Mouse (Mus musculus) G1E (cell line): Measurements from ENCODE around the gene A630095N17Rik. TPM values are rescaled to one million over a fixed set of nuclear protein-coding genes. Genes with fewer than 3 reads are reported as not detected.

ENCODE experiments used
- ATAC-seq: 2 replicates; pipeline ENCODE4 v1.8.0; 2016; ENCODE audit warnings: mild to moderate bottlenecking; ENCODE audit not compliant: insufficient number of reproducible peaks, poor library complexity, low FRiP score, severe bottlenecking; ENCODE audit errors: extremely low read depth
- DNase-seq: peaks from one replicate; pipeline ENCODE4 v3.0.0; 2012; ENCODE audit warnings: low spot score
- H3K27me3 ChIP-seq: 2 replicates; pipeline ENCODE4 v1.6.1; 2012; ENCODE audit warnings: mild to moderate bottlenecking, low read length, inconsistent platforms; ENCODE audit not compliant: insufficient read depth
- H3K36me3 ChIP-seq: replicated peaks from 2 replicates; pipeline ENCODE3; 2012; ENCODE audit warnings: mild to moderate bottlenecking, inconsistent platforms
- H3K4me1 ChIP-seq: 2 replicates; pipeline ENCODE4 v1.6.1; 2012; ENCODE audit warnings: low read depth, low read length, inconsistent platforms, mixed read lengths; ENCODE audit not compliant: insufficient read depth
- H3K4me3 ChIP-seq: 2 replicates; pipeline ENCODE4 v1.5.1; 2012; ENCODE audit warnings: low read depth, mild to moderate bottlenecking, inconsistent platforms, low read length, moderate library complexity, mixed read lengths
- H3K9me3 ChIP-seq: replicated peaks from 2 replicates; pipeline ENCODE4 v1.6.1; 2012; ENCODE audit warnings: inconsistent platforms
- CTCF ChIP-seq: IDR thresholded peaks from 2 replicates; pipeline ENCODE4 v1.5.1; 2012; ENCODE audit warnings: low read depth, low read length, inconsistent platforms, mixed read lengths
- GATA1 ChIP-seq: IDR thresholded peaks from 2 replicates; pipeline ENCODE4 v1.6.1; 2012; ENCODE audit warnings: borderline replicate concordance, low read length, inconsistent platforms, mixed read lengths
- GATA2 ChIP-seq: IDR thresholded peaks from 2 replicates; pipeline ENCODE4 v1.6.1; 2012; ENCODE audit warnings: low read depth, low read length, inconsistent platforms, borderline replicate concordance
- POLR2AphosphoS5 ChIP-seq: IDR thresholded peaks from 2 replicates; pipeline ENCODE4 v1.6.1; 2012; ENCODE audit warnings: low read depth, low read length, inconsistent platforms; ENCODE audit not compliant: insufficient replicate concordance
- TAL1 ChIP-seq: conservative IDR thresholded peaks from 2 replicates; pipeline ENCODE4 v1.6.1; 2012; ENCODE audit warnings: low read depth, low read length, inconsistent platforms, mixed read lengths
- polyA plus RNA-seq: library from polyadenylated mRNA; stranded (reverse); fragments of >175 nt; gene quantifications from 2 replicates; pipeline ENCODE4 v1.2.3, GENCODE M21; 2012
- total RNA-seq, 2 experiments: library from RNA; stranded (forward) in 1 of 2; stranded (reverse) in 1 of 2; fragments of 200-1000 nt in 1 of 2; fragments of >200 nt in 1 of 2; fragmentation: Nextera tagmentation in 1 of 2; gene quantifications; 2 replicates each; pipeline ENCODE4 v1.2.3; 2014 to 2017

A630095N17Rik gene
- total and polyA plus RNA-seq, 3 experiments, result not detected

- Histone ChIP-seq H3K4me1 (peaks cover 62% of the 10 kb centered on the region), H3K4me3 (peak overlapping the region; percentile 80; the same call in 1 of the 2 replicates)
- ATAC-seq, result no peak
Observed at GRCm38 (mm10) chr1:75180741-75181140, 51.2 kb downstream of the A630095N17Rik start.

GRCm38 (mm10) chr1:75180105-75180590 lies 51.8 kb downstream of the A630095N17Rik start, which contains the start of gene Abcb6:
Abcb6 (minus strand) TSS chr1:75180392.
- no peaks in the 10 kb centered on the region; the same call in 1 of the 2 replicates for H3K27me3 ChIP-seq
- peaks cover 63% of the 10 kb centered on the region for H3K4me1 ChIP-seq
- peaks cover 82% of the 10 kb centered on the region for H3K36me3 ChIP-seq
- DNase-seq, result peak; percentile 94
- peak; percentile 85 for ATAC-seq
- TF ChIP-seq GATA1 (no peak), POLR2AphosphoS5 (no peak), GATA2 (no peak)
- peaks cover 3% of the 10 kb centered on the region; the same call in 1 of the 2 replicates for H3K9me3 ChIP-seq
- H3K4me3 ChIP-seq, result peak within 1 kb of the TSS; percentile 80

More at GRCm38 (mm10) chr1:75180741-75181140, 51.2 kb downstream of the A630095N17Rik start:
- H3K27me3 ChIP-seq, result no peaks in the 10 kb centered on the region; the same call in 1 of the 2 replicates
- DNase-seq, result no peak
- H3K9me3 ChIP-seq, result peaks cover 3% of the 10 kb centered on the region; the same call in 1 of the 2 replicates
- peaks cover 82% of the 10 kb centered on the region for H3K36me3 ChIP-seq
- TF ChIP-seq GATA1, result no peak
- TF ChIP-seq CTCF, result no peak
- TF ChIP-seq GATA2, result no peak
- no peak for TF ChIP-seq TAL1
- no peak for TF ChIP-seq POLR2AphosphoS5

- H3K27me3 ChIP-seq, result no peaks in the 10 kb centered on the region; the same call in 1 of the 2 replicates
- H3K36me3 ChIP-seq, result peaks cover 81% of the 10 kb centered on the region
- ATAC-seq (peak; percentile 65), DNase-seq (peak; percentile 86)
- H3K9me3 ChIP-seq, result peaks cover 3% of the 10 kb centered on the region; the same call in 1 of the 2 replicates
- no peak for TF ChIP-seq GATA2
- peak; percentile 47; the same call in 1 of the 2 replicates for TF ChIP-seq TAL1
- H3K4me1 ChIP-seq, result peaks cover 59% of the 10 kb centered on the region
- H3K4me3 ChIP-seq, result peak overlapping the region; percentile 80
Observed at GRCm38 (mm10) chr1:75179334-75180104, 52.4 kb downstream of the A630095N17Rik start.

Other genes starting within 250 kb of the A630095N17Rik start
Only the 20 nearest of the 21 such genes appear.
- gene Nhej1, start 106.9 kb downstream of the A630095N17Rik start, total RNA-seq (2014; fragmentation: Nextera tagmentation), result 2.5 and 5.1 TPM in 2 replicates
- gene Nhej1, start 106.9 kb downstream of the A630095N17Rik start, total RNA-seq (2017), result 12.3 and 12.4 TPM in 2 replicates
- 0.40 and 0.47 TPM in 2 replicates for gene Nhej1, start 106.9 kb downstream of the A630095N17Rik start, polyA plus RNA-seq
- gene Slc23a3, start 98.2 kb downstream of the A630095N17Rik start, total RNA-seq (2014; fragmentation: Nextera tagmentation), result 0.83 and 1.5 TPM in 2 replicates
- gene Slc23a3, start 98.2 kb downstream of the A630095N17Rik start, total RNA-seq (2017), result 0.22 and 0.29 TPM in 2 replicates
- 0.03 TPM in 1 of 2 replicates, not detected in the other for gene Slc23a3, start 98.2 kb downstream of the A630095N17Rik start, polyA plus RNA-seq
- gene Cnppd1, start 89.4 kb downstream of the A630095N17Rik start, total RNA-seq (2014; fragmentation: Nextera tagmentation), result 77.3 and 93.4 TPM in 2 replicates
- 140 and 143 TPM in 2 replicates for gene Cnppd1, start 89.4 kb downstream of the A630095N17Rik start, total RNA-seq (2017)
- 83.2 and 105 TPM in 2 replicates for gene Cnppd1, start 89.4 kb downstream of the A630095N17Rik start, polyA plus RNA-seq
- gene Retreg2, start 89.3 kb downstream of the A630095N17Rik start, total RNA-seq (2014; fragmentation: Nextera tagmentation), result 85.7 and 93.8 TPM in 2 replicates
- gene Retreg2, start 89.3 kb downstream of the A630095N17Rik start, total RNA-seq (2017), result 111 and 120 TPM in 2 replicates
- 101 and 112 TPM in 2 replicates for gene Retreg2, start 89.3 kb downstream of the A630095N17Rik start, polyA plus RNA-seq
- 45.8 and 58.0 TPM in 2 replicates for gene Zfand2b, start 63.5 kb downstream of the A630095N17Rik start, total RNA-seq (2014; fragmentation: Nextera tagmentation)
- gene Zfand2b, start 63.5 kb downstream of the A630095N17Rik start, total RNA-seq (2017), result 47.7 and 53.7 TPM in 2 replicates
- gene Zfand2b, start 63.5 kb downstream of the A630095N17Rik start, polyA plus RNA-seq, result 21.0 and 24.2 TPM in 2 replicates
- gene Abcb6, start 51.7 kb downstream of the A630095N17Rik start, total RNA-seq (2014; fragmentation: Nextera tagmentation), result 19.5 and 132 TPM in 2 replicates
- 25.0 and 28.1 TPM in 2 replicates for gene Abcb6, start 51.7 kb downstream of the A630095N17Rik start, total RNA-seq (2017)
- gene Abcb6, start 51.7 kb downstream of the A630095N17Rik start, polyA plus RNA-seq, result 5.4 and 9.5 TPM in 2 replicates
- 47.5 and 50.4 TPM in 2 replicates for gene Ankzf1, start 40.0 kb downstream of the A630095N17Rik start, total RNA-seq (2014; fragmentation: Nextera tagmentation)
- gene Ankzf1, start 40.0 kb downstream of the A630095N17Rik start, total RNA-seq (2017), result 57.4 and 69.3 TPM in 2 replicates
- gene Ankzf1, start 40.0 kb downstream of the A630095N17Rik start, polyA plus RNA-seq, result 17.0 and 22.9 TPM in 2 replicates
- 40.0 and 46.2 TPM in 2 replicates for gene Atg9a, start 39.9 kb downstream of the A630095N17Rik start, total RNA-seq (2014; fragmentation: Nextera tagmentation)
- 16.2 and 16.3 TPM in 2 replicates for gene Atg9a, start 39.9 kb downstream of the A630095N17Rik start, total RNA-seq (2017)
- 34.2 and 47.5 TPM in 2 replicates for gene Atg9a, start 39.9 kb downstream of the A630095N17Rik start, polyA plus RNA-seq
- 10.1 and 19.2 TPM in 2 replicates for gene Glb1l, start 21.3 kb downstream of the A630095N17Rik start, total RNA-seq (2014; fragmentation: Nextera tagmentation)
- gene Glb1l, start 21.3 kb downstream of the A630095N17Rik start, total RNA-seq (2017), result 11.0 and 12.5 TPM in 2 replicates
- 0.29 and 0.83 TPM in 2 replicates for gene Glb1l, start 21.3 kb downstream of the A630095N17Rik start, polyA plus RNA-seq
- gene Stk16, start 21.3 kb downstream of the A630095N17Rik start, total RNA-seq (2014; fragmentation: Nextera tagmentation), result 59.4 and 78.2 TPM in 2 replicates
- gene Stk16, start 21.3 kb downstream of the A630095N17Rik start, total RNA-seq (2017), result 70.7 and 72.6 TPM in 2 replicates
- 114 and 133 TPM in 2 replicates for gene Stk16, start 21.3 kb downstream of the A630095N17Rik start, polyA plus RNA-seq
- gene Tuba4a, start 12.2 kb downstream of the A630095N17Rik start, total RNA-seq (2014; fragmentation: Nextera tagmentation), result 201 and 287 TPM in 2 replicates
- gene Tuba4a, start 12.2 kb downstream of the A630095N17Rik start, total RNA-seq (2017), result 156 and 175 TPM in 2 replicates
- 38.6 and 61.0 TPM in 2 replicates for gene Tuba4a, start 12.2 kb downstream of the A630095N17Rik start, polyA plus RNA-seq
- gene Dnajb2, start 4.3 kb upstream of the A630095N17Rik start, total RNA-seq (2014; fragmentation: Nextera tagmentation), result 15.4 and 63.3 TPM in 2 replicates
- gene Dnajb2, start 4.3 kb upstream of the A630095N17Rik start, total RNA-seq (2017), result 13.9 and 15.6 TPM in 2 replicates
- 9.1 and 11.1 TPM in 2 replicates for gene Dnajb2, start 4.3 kb upstream of the A630095N17Rik start, polyA plus RNA-seq
- not detected in 2 replicates for gene Ptprn, start 32.4 kb upstream of the A630095N17Rik start, total RNA-seq (2014; fragmentation: Nextera tagmentation)
- 0.11 TPM in 1 of 2 replicates, not detected in the other for gene Ptprn, start 32.4 kb upstream of the A630095N17Rik start, total RNA-seq (2017)
- 0.03 and 0.08 TPM in 2 replicates for gene Ptprn, start 32.4 kb upstream of the A630095N17Rik start, polyA plus RNA-seq
- gene Resp18, start 46.3 kb upstream of the A630095N17Rik start, total RNA-seq (2014; fragmentation: Nextera tagmentation), result not detected in 2 replicates
- gene Resp18, start 46.3 kb upstream of the A630095N17Rik start, total RNA-seq (2017), result not detected in 2 replicates
- not detected in 2 replicates for gene Resp18, start 46.3 kb upstream of the A630095N17Rik start, polyA plus RNA-seq
- gene Dnpep, start 85.9 kb upstream of the A630095N17Rik start, total RNA-seq (2014; fragmentation: Nextera tagmentation), result 56.3 and 73.7 TPM in 2 replicates
- 38.7 and 47.2 TPM in 2 replicates for gene Dnpep, start 85.9 kb upstream of the A630095N17Rik start, total RNA-seq (2017)
- 69.4 and 79.0 TPM in 2 replicates for gene Dnpep, start 85.9 kb upstream of the A630095N17Rik start, polyA plus RNA-seq
- 12.9 and 19.0 TPM in 2 replicates for gene Des, start 128.2 kb upstream of the A630095N17Rik start, total RNA-seq (2014; fragmentation: Nextera tagmentation)
- 3.4 and 5.6 TPM in 2 replicates for gene Des, start 128.2 kb upstream of the A630095N17Rik start, total RNA-seq (2017)
- 12.7 and 13.8 TPM in 2 replicates for gene Des, start 128.2 kb upstream of the A630095N17Rik start, polyA plus RNA-seq
- gene Speg, start 143.2 kb upstream of the A630095N17Rik start, total RNA-seq (2014; fragmentation: Nextera tagmentation), result 1.9 and 7.7 TPM in 2 replicates
- gene Speg, start 143.2 kb upstream of the A630095N17Rik start, total RNA-seq (2017), result 1.9 and 2.3 TPM in 2 replicates
- 10.3 and 12.6 TPM in 2 replicates for gene Speg, start 143.2 kb upstream of the A630095N17Rik start, polyA plus RNA-seq
- 179 and 182 TPM in 2 replicates for gene Gmppa, start 203.8 kb upstream of the A630095N17Rik start, total RNA-seq (2014; fragmentation: Nextera tagmentation)
- 178 and 183 TPM in 2 replicates for gene Gmppa, start 203.8 kb upstream of the A630095N17Rik start, total RNA-seq (2017)
- gene Gmppa, start 203.8 kb upstream of the A630095N17Rik start, polyA plus RNA-seq, result 328 and 349 TPM in 2 replicates
- 1.1 and 2.9 TPM in 2 replicates for gene Asic4, start 218.3 kb upstream of the A630095N17Rik start, total RNA-seq (2014; fragmentation: Nextera tagmentation)
- gene Asic4, start 218.3 kb upstream of the A630095N17Rik start, total RNA-seq (2017), result 1.7 and 2.6 TPM in 2 replicates
- 8.7 and 8.8 TPM in 2 replicates for gene Asic4, start 218.3 kb upstream of the A630095N17Rik start, polyA plus RNA-seq
- 19.9 and 23.6 TPM in 2 replicates for gene Chpf, start 247.2 kb upstream of the A630095N17Rik start, total RNA-seq (2014; fragmentation: Nextera tagmentation)
- gene Chpf, start 247.2 kb upstream of the A630095N17Rik start, total RNA-seq (2017), result 12.0 and 16.6 TPM in 2 replicates
- gene Chpf, start 247.2 kb upstream of the A630095N17Rik start, polyA plus RNA-seq, result 119 and 121 TPM in 2 replicates